Mouse (Mus musculus): ENCODE measurements at regions not wholly inside any gene's neighbourhood (a gene's known extent, or its start where the extent isn't known, plus 50 kb on each side); places are given as distances from the start of the nearest gene placed in this dataset.
A peak's percentile ranks its signal among the peaks of the same experiment; 100 is the strongest.

DNA sequence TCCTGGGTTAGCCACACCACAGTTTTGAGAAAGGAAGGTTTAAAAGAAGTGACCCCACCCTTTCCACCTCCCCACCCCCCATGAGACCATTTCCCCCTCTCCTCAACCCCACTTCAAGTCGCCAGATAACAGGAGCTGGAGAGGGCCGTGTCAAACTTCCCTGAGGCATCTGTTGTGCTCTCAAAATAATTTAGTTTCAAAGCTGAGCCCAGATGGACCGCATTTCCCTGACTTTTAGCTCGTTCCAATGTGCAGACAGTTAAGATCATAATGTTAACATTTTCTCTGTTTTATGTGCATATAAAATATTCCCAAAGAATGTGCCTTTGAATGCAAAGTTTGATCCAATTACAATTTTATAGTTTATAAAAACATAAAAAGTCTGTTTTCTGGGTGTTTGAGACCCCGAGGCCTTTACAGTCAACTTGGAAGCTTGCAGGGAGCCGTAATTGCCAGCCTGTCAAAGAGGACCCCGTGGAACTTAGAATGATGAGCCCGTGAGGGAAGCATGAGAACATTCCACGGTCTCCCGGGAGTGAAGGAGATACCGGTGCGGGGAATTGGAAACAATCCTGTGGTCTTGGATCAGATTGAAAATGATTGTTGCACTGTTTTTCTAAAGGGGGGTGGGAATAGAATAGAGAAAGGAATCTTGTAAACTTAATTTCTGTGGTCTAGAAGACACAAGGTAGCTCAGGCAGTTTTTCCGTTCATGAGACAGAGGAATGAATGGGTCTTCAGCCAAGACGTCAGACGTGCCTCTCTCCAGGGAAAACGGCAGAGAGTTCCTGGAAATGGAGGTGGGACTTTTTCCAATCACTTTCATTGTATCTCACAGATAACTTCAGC, 903.3 kb downstream of the Mrps31 start:
- TF ChIP-seq POLR2A (IDR thresholded peaks at IDR 0.05; ENCODE audit: extremely low read depth, insufficient read depth, low read length) (no peak), CTCF (IDR thresholded peaks at IDR 0.05; ENCODE audit: extremely low read depth, insufficient read depth, low read length) (no peak)
- no peak overlapping the region for H3K27ac ChIP-seq (ENCODE audit: insufficient read depth, low read length)
- H3K4me3 ChIP-seq (ENCODE audit: insufficient read depth, low read length): no peak overlapping the region
- peaks cover 2% of the 10 kb centered on the region; the same call in 1 of the 2 replicates for H3K4me1 ChIP-seq (ENCODE audit: control insufficient read depth, insufficient read depth, low read length)

DNA sequence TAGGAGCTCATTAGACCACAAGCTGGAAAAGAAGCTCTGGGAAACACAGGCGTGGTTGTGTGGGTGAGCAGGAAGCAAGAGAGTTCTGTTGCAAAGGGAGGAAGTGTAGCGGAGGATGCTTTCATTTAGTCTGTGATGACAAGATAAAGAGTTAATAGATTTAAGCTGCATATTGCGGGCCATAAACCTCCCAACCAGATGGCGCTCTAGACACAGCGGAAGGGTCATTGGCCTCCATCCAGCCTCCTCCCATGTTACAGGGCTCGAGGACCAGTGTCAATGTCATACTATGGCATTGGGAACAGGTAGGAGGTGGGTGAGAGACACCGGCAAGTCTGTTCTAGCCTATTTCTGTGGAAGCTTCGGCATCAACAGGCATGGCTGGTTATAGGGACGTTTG, 908.4 kb downstream of the Mrps31 start:
- Histone ChIP-seq H3K4me1 (ENCODE audit: control insufficient read depth, insufficient read depth, low read length) (peaks cover 2% of the 10 kb centered on the region; the same call in 1 of the 2 replicates), H3K4me3 (ENCODE audit: insufficient read depth, low read length) (no peak overlapping the region), H3K27ac (ENCODE audit: insufficient read depth, low read length) (no peak overlapping the region)
- TF ChIP-seq POLR2A (IDR thresholded peaks at IDR 0.05; ENCODE audit: extremely low read depth, insufficient read depth, low read length) (no peak), CTCF (IDR thresholded peaks at IDR 0.05; ENCODE audit: extremely low read depth, insufficient read depth, low read length) (peak; percentile 24; the same call in 1 of the 2 replicates)

DNA sequence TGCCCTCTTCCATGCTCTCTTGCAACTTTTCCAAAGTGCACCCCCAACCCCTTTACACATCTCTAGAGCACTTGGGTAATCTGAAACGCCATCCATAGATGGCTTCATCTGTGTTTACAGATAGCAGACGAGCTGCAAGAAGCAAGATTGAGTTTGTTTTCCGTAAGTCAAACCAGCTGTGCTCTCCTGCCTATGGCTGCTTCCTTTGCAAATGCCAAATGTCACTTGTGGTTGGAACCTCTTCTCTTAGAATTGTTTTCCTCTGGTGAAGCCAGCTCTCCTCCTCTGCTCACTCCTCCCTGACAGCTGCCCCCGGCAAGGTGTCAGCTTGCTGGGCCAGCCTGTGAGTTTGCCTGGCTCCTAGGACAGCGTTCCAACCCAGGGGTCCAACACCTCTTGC, 910.0 kb downstream of the Mrps31 start:
- Histone ChIP-seq H3K27ac (ENCODE audit: insufficient read depth, low read length) (no peak overlapping the region), H3K4me3 (ENCODE audit: insufficient read depth, low read length) (no peak overlapping the region), H3K4me1 (ENCODE audit: control insufficient read depth, insufficient read depth, low read length) (peaks cover 2% of the 10 kb centered on the region; the same call in 1 of the 2 replicates)
- TF ChIP-seq CTCF (IDR thresholded peaks at IDR 0.05; ENCODE audit: extremely low read depth, insufficient read depth, low read length) (no peak), POLR2A (IDR thresholded peaks at IDR 0.05; ENCODE audit: extremely low read depth, insufficient read depth, low read length) (no peak)

DNA sequence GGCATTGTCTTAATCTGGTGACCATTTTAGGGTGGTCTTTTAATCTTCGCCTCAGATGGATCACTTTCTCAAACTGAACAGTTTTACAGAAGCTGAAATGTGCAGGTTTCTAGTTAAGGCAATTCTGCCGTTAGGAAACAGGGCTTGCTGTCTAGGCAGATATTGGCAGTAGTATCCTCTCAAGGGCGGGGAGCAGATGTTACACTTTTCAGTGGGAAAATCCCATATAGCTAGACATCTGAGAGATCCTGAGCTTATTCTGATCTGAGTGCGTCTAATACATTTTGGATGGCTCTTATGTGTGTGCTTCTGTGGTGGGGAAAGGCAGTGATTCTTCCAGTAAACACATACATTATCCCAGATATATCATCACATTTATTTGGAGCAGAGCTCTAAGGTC, 916.1 kb downstream of the Mrps31 start:
- Histone ChIP-seq H3K4me1 (ENCODE audit: control insufficient read depth, insufficient read depth, low read length) (no peaks in the 10 kb centered on the region), H3K27ac (ENCODE audit: insufficient read depth, low read length) (no peak overlapping the region), H3K4me3 (ENCODE audit: insufficient read depth, low read length) (no peak overlapping the region)
- no peak for TF ChIP-seq CTCF (IDR thresholded peaks at IDR 0.05; ENCODE audit: extremely low read depth, insufficient read depth, low read length)
- no peak for TF ChIP-seq POLR2A (IDR thresholded peaks at IDR 0.05; ENCODE audit: extremely low read depth, insufficient read depth, low read length)

DNA sequence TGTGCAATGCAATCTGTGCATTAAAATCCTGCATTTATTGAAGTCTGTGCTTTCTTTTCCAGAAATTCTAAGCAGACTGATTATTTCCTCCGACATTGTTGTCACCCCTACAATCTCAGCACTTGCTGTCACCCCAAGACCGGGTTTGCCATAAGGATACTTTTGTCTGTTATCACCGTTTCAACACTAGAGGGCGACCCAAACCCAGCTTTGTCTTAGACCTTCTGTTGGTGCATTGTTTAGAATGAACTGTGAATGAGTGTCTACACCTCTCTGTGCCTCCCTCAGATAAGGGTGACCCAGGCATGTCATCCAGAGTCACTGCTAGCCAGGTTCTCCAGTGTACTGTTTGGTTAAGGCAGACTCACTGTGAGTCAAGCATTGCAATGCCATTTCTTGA, 933.0 kb downstream of the Mrps31 start:
- no peak for TF ChIP-seq POLR2A (IDR thresholded peaks at IDR 0.05; ENCODE audit: extremely low read depth, insufficient read depth, low read length)
- TF ChIP-seq CTCF (IDR thresholded peaks at IDR 0.05; ENCODE audit: extremely low read depth, insufficient read depth, low read length): peak; percentile 53
- H3K27ac ChIP-seq (ENCODE audit: insufficient read depth, low read length): no peak overlapping the region
- no peak overlapping the region for H3K4me3 ChIP-seq (ENCODE audit: insufficient read depth, low read length)
- H3K4me1 ChIP-seq (ENCODE audit: control insufficient read depth, insufficient read depth, low read length): no peaks in the 10 kb centered on the region

DNA sequence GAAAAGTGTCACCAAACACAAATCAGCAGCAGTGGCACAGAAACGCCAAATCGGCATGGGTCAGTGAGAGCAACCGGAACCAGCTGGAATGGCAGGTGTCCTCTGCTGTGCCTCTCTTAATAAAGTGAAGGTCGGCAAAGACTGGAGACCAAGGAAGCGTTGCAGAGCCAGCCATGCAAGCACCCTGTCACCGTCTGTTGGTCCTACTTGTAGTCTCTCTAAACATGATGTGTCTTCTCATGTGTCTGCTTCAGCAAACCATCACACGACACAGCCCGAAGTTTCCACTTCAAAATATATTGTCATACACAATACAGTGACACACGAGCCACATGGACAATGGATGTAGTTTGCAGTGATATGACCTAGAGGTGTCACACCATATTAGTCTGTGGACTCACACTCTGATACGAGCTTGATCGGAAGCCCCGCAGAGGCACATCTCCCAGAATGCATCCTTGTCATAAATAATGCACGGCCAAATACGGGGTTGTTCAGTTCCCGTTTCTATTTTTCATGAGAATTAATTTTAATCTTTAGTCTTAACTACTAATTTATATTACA, 940.3 kb downstream of the Mrps31 start:
- H3K27ac ChIP-seq (ENCODE audit: insufficient read depth, low read length): no peak overlapping the region
- H3K4me1 ChIP-seq (ENCODE audit: control insufficient read depth, insufficient read depth, low read length): no peaks in the 10 kb centered on the region
- TF ChIP-seq POLR2A (IDR thresholded peaks at IDR 0.05; ENCODE audit: extremely low read depth, insufficient read depth, low read length) (no peak), CTCF (IDR thresholded peaks at IDR 0.05; ENCODE audit: extremely low read depth, insufficient read depth, low read length) (no peak)
- no peak overlapping the region for H3K4me3 ChIP-seq (ENCODE audit: insufficient read depth, low read length)

DNA sequence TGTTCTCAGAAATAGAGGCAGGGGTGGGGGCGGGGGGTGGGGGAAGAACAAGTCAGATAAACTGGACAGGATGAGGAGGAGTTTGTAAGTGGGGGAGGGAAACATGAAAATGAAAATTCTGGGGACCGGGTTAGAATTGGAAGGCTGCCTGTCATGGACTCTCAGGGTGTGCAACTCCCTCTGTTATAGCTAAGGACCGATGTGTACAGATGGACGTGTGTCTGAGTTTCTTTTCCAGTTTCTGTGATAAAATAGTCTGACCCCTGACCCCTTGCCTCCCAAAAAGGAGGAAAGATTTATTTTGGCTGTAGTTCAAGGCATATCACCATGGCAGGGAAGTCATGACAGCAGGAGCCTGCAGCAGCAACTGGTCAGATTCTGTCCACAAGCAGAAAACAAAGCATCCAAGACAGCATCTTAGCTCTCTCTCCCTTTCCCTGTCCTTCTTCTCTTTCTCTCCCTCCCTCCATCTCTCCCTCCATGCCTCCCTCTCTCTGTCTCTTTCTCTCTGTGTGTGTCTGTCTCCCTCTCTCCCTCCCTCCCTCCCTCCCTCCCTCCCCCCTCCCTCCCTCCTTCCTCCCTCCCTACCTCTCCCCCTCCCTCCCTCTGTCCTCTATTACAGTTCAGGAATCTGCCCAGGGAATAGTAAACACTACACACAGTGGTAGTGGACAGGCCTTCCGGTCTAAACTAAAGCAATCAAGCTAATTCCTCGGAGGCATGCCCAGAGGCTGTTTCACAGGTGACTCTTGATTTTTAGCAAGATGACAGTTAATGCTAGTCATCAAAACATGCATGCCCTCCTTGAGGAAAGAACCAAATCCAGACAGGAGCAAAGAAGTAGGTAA, 941.3 kb downstream of the Mrps31 start:
- Histone ChIP-seq H3K4me1 (ENCODE audit: control insufficient read depth, insufficient read depth, low read length) (no peaks in the 10 kb centered on the region), H3K27ac (ENCODE audit: insufficient read depth, low read length) (no peak overlapping the region), H3K4me3 (ENCODE audit: insufficient read depth, low read length) (no peak overlapping the region)
- TF ChIP-seq CTCF (IDR thresholded peaks at IDR 0.05; ENCODE audit: extremely low read depth, insufficient read depth, low read length): no peak
- no peak for TF ChIP-seq POLR2A (IDR thresholded peaks at IDR 0.05; ENCODE audit: extremely low read depth, insufficient read depth, low read length)

DNA sequence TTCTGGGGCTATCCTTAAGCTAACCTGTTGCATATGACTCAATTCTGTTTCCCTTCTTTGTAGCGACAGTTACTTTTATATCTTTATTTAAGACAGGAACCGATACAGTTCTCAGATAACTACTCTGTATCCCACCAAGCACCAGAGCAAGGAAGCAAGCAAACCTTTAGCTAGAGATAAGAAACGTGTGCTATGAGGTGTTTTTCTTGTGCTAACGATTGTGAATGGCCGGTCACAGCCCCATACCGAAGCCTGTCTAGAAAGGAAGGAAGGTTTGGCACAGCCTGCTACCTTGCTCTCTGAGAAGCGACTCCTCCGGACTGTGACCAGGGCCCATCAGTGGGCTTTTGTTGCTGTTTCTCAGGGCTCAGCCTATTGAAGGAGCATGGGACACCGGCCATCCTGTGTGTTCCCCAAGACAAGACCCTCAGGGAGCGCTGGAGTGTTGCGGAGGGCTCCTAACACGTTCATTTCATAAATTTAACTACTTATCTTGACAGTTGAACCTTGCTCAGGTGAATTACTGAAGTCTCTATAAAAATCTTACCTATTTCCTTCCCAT, 949.0 kb downstream of the Mrps31 start:
- no peak for TF ChIP-seq POLR2A (IDR thresholded peaks at IDR 0.05; ENCODE audit: extremely low read depth, insufficient read depth, low read length)
- H3K4me3 ChIP-seq (ENCODE audit: insufficient read depth, low read length): no peak overlapping the region
- H3K4me1 ChIP-seq (ENCODE audit: control insufficient read depth, insufficient read depth, low read length): no peaks in the 10 kb centered on the region
- H3K27ac ChIP-seq (ENCODE audit: insufficient read depth, low read length): no peak overlapping the region

DNA sequence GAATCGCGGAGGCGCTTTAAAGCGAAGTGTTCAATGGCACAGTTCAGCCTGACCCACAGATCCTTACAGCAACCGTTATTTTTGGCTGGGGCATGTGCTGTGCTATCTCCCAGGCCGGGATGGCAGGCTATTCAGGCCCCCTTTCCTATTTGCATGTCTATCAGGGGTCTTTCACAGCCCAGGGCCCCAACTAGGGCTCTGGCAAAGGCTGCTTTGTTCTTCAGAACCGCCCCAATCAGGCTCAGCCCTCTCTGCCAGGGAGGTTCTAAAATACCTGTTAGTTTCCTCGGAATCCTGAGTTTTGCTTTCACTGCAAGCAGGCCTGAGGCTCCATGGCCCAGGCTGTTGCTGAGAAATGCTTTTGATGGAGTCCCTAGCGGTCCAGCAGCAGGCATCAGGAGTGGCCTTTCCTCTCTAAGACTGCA, 949.7 kb downstream of the Mrps31 start:
- no peak overlapping the region for H3K4me3 ChIP-seq (ENCODE audit: insufficient read depth, low read length)
- no peak overlapping the region for H3K27ac ChIP-seq (ENCODE audit: insufficient read depth, low read length)
- H3K4me1 ChIP-seq (ENCODE audit: control insufficient read depth, insufficient read depth, low read length): no peaks in the 10 kb centered on the region
- TF ChIP-seq POLR2A (IDR thresholded peaks at IDR 0.05; ENCODE audit: extremely low read depth, insufficient read depth, low read length): no peak
- no peak for TF ChIP-seq CTCF (IDR thresholded peaks at IDR 0.05; ENCODE audit: extremely low read depth, insufficient read depth, low read length)

All from cortical plate, adult 2 months (tissue).